Mouse (Mus musculus) stomach, postnatal 0 days (tissue): ENCODE measurements around the gene Qrfp. TPM values are rescaled to one million over a fixed set of nuclear protein-coding genes. Genes with fewer than 3 reads are reported as not detected.

Source experiments
- ATAC-seq: fragments of 200-750 bp; cut with Nextera tagmentation; 2 replicates; pipeline ENCODE4 v1.8.0; 2017; ENCODE audit not compliant: low FRiP score, low TSS enrichment
- DNase-seq: peaks from one replicate; pipeline ENCODE4 v3.0.0-alpha.2; 2016; ENCODE audit warnings: low spot score
- H3K27ac ChIP-seq: fragments of 300-500 bp; sonication (generic); replicated peaks from 2 replicates; pipeline ENCODE4 v1.5.1; 2014; ENCODE audit warnings: mild to moderate bottlenecking, control low read depth
- H3K27me3 ChIP-seq: fragments of 300-500 bp; sonication (generic); 2 replicates; pipeline ENCODE4 v1.6.1; 2014; ENCODE audit warnings: low read length; ENCODE audit not compliant: control insufficient read depth, insufficient read depth
- H3K36me3 ChIP-seq: fragments of 300-500 bp; sonication (generic); 2 replicates; pipeline ENCODE4 v1.6.1; 2014; ENCODE audit warnings: low read length, mixed read lengths; ENCODE audit not compliant: control insufficient read depth, insufficient read depth
- H3K4me1 ChIP-seq: fragments of 300-500 bp; sonication (generic); replicated peaks from 2 replicates; pipeline ENCODE4 v1.6.1; 2014; ENCODE audit warnings: antibody characterized with exemption; ENCODE audit not compliant: control insufficient read depth, insufficient read depth
- H3K4me2 ChIP-seq: fragments of 300-500 bp; sonication (generic); replicated peaks from 2 replicates; pipeline ENCODE4 v1.6.1; 2014; ENCODE audit warnings: low read depth, mild to moderate bottlenecking, control low read depth, moderate library complexity
- H3K4me3 ChIP-seq: fragments of 300-500 bp; sonication (generic); 2 replicates; pipeline ENCODE4 v1.5.1; 2014; ENCODE audit warnings: low read depth, low read length, control low read depth
- H3K9ac ChIP-seq: fragments of 300-500 bp; sonication (generic); 2 replicates; pipeline ENCODE4 v1.6.1; 2014; ENCODE audit warnings: mild to moderate bottlenecking, low read length, control low read depth, mixed read lengths
- H3K9me3 ChIP-seq: fragments of 300-500 bp; sonication (generic); 2 replicates; pipeline ENCODE4 v1.6.1; 2016; ENCODE audit warnings: low read length; ENCODE audit not compliant: control insufficient read depth
- CTCF ChIP-seq: IDR thresholded peaks from 2 replicates; pipeline ENCODE4 v1.5.1; 2016; ENCODE audit warnings: antibody characterized with exemption, low read depth, mild to moderate bottlenecking, moderate library complexity
- EP300 ChIP-seq: optimal IDR thresholded peaks from 2 replicates; pipeline ENCODE3; 2016; ENCODE audit warnings: antibody characterized with exemption
- WGBS: fragments of 180-500 bp; shearing (Covaris S2); extraction: QIAGEN DNeasy Blood & Tissue Kit; methylation state at CpG from one replicate; pipeline ENCODE4 v1.1.7; 2014; 5-methylcytosine and 5-hydroxymethylcytosine counted together
- polyA plus RNA-seq: library from polyadenylated mRNA; unstranded; fragments of >200 nt; fragmentation: Nextera tagmentation; extraction: Ambion mirVana; gene quantifications from 2 replicates; pipeline ENCODE4 v1.2.1, GENCODE M21; 2015

The Qrfp gene
- polyA plus RNA-seq, 1 experiment from 2014 or later, result 0.08 TPM

- no peak overlapping the region for H3K9ac ChIP-seq
- H3K4me2 ChIP-seq, result no peak overlapping the region
- no peak for DNase-seq
- ATAC-seq, result no peak
- TF ChIP-seq EP300, result no peak
- TF ChIP-seq CTCF, result no peak
- WGBS, result 91% methylated on average over 3 of the region's 3 CpGs
- H3K9me3 ChIP-seq, result no peaks in the 10 kb centered on the region
- H3K4me1 ChIP-seq, result no peaks in the 10 kb centered on the region; the same call in 1 of the 2 replicates
- H3K4me3 ChIP-seq, result no peak overlapping the region
- no peaks in the 10 kb centered on the region for H3K27me3 ChIP-seq
- H3K36me3 ChIP-seq, result peaks cover 27% of the 10 kb centered on the region
- no peak overlapping the region for H3K27ac ChIP-seq
These were observed 33.9 kb downstream of the Qrfp start for GRCm38 (mm10) chr2:31776479-31776878.

DNA sequence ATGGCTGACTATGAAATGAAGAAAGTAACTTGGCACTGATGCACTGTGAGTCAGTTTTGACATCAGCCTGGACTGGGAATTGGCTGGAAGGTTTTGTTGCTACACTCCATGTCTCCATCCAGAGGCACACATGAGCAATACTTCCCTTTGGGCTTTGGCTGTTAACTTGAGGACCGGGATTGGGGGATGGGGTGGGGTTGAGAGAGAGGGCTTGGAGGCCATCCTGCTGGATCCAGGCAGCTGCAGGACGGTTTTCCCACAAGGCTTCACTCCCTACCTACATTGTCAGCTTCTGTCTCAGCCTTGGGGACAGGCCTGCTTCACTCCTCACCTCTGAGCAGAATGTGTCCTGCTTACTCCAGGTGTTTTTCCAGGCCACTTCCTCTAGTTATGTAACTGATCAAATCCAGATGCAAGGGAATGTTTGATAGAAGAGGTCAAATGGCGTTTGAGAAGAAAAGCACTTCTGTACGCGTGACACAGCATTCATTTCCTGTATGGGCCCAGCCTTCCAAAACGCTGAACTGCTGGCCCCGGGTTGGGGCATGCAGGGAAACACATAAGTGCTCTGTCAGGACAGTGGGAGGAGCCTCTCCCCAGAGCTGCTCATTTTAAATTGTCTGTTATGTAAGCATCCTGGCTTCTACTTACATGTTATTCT, 39.5 kb downstream of the Qrfp start:
- WGBS, result 5% methylated on average over 7 of the region's 7 CpGs
- Histone ChIP-seq H3K27ac (peak overlapping the region; percentile 92), H3K27me3 (no peaks in the 10 kb centered on the region), H3K9me3 (no peaks in the 10 kb centered on the region), H3K4me3 (no peak overlapping the region), H3K4me2 (peak overlapping the region; percentile 34), H3K36me3 (no peaks in the 10 kb centered on the region), H3K9ac (0 out of 2 replicates have a peak overlapping the region, but pooled peaks have one; percentile 13), H3K4me1 (peaks cover 9% of the 10 kb centered on the region)
- TF ChIP-seq CTCF, result peak; percentile 64
- TF ChIP-seq EP300, result no peak
- DNase-seq (peak; percentile 50), ATAC-seq (peak; percentile 86)

GRCm38 (mm10) chr2:31769631-31770111, 40.7 kb downstream of the Qrfp start:
- H3K27me3 ChIP-seq, result no peaks in the 10 kb centered on the region
- peak; percentile 40; the same call in 1 of the 2 replicates for ATAC-seq
- H3K9ac ChIP-seq, result peak overlapping the region; percentile 43; the same call in 1 of the 2 replicates
- TF ChIP-seq CTCF (no peak), EP300 (no peak)
- peak overlapping the region; percentile 38 for H3K4me2 ChIP-seq
- no peaks in the 10 kb centered on the region for H3K9me3 ChIP-seq
- peaks cover 9% of the 10 kb centered on the region for H3K4me1 ChIP-seq
- WGBS, result 6% methylated on average over 6 of the region's 6 CpGs
- H3K36me3 ChIP-seq, result no peaks in the 10 kb centered on the region
- H3K4me3 ChIP-seq, result no peak overlapping the region
- H3K27ac ChIP-seq, result peak overlapping the region; percentile 92
- peak; percentile 41 for DNase-seq

- Histone ChIP-seq H3K9ac (no peak overlapping the region), H3K27me3 (no peaks in the 10 kb centered on the region), H3K4me2 (peak overlapping the region; percentile 38), H3K4me3 (no peak overlapping the region), H3K27ac (peak overlapping the region; percentile 92), H3K9me3 (no peaks in the 10 kb centered on the region), H3K4me1 (peaks cover 9% of the 10 kb centered on the region), H3K36me3 (no peaks in the 10 kb centered on the region)
- ATAC-seq (no peak), DNase-seq (no peak)
- 26% methylated on average over 4 of the region's 4 CpGs for WGBS
- TF ChIP-seq CTCF (no peak), EP300 (no peak)
These were observed 41.3 kb downstream of the Qrfp start for GRCm38 (mm10) chr2:31769115-31769514.

GRCm38 (mm10) chr2:31767815-31768214, 42.6 kb downstream of the Qrfp start:
- 50% methylated on average over 4 of the region's 4 CpGs for WGBS
- ATAC-seq, result no peak
- no peak for TF ChIP-seq EP300
- no peak for TF ChIP-seq CTCF
- no peak for DNase-seq
- H3K9ac ChIP-seq, result no peak overlapping the region
- H3K27ac ChIP-seq, result peak overlapping the region; percentile 53
- peaks cover 15% of the 10 kb centered on the region for H3K4me1 ChIP-seq
- H3K4me3 ChIP-seq, result no peak overlapping the region
- H3K27me3 ChIP-seq, result no peaks in the 10 kb centered on the region
- H3K36me3 ChIP-seq, result no peaks in the 10 kb centered on the region
- H3K9me3 ChIP-seq, result no peaks in the 10 kb centered on the region
- H3K4me2 ChIP-seq, result no peak overlapping the region

- ATAC-seq (no peak), DNase-seq (no peak)
- TF ChIP-seq CTCF (no peak), EP300 (no peak)
- H3K27me3 ChIP-seq, result no peaks in the 10 kb centered on the region
- no peak overlapping the region for H3K9ac ChIP-seq
- H3K4me1 ChIP-seq, result peaks cover 19% of the 10 kb centered on the region
- no peaks in the 10 kb centered on the region for H3K36me3 ChIP-seq
- no peaks in the 10 kb centered on the region for H3K9me3 ChIP-seq
- peak overlapping the region; percentile 53; the same call in 1 of the 2 replicates for H3K27ac ChIP-seq
- H3K4me3 ChIP-seq, result no peak overlapping the region
- H3K4me2 ChIP-seq, result no peak overlapping the region
- 90% methylated on average over 6 of the region's 6 CpGs for WGBS
These were observed 43.3 kb downstream of the Qrfp start for GRCm38 (mm10) chr2:31767104-31767503.
